Mouse (Mus musculus): Measurements from ENCODE around the gene Il12a. TPM values are rescaled to one million over a fixed set of nuclear protein-coding genes. Genes with fewer than 3 reads are reported as not detected.

The Il12a gene
- polyA plus RNA-seq, 1 experiment from 2014 or later: 2.1 TPM

GRCm38 (mm10) chr3:68692600-68693225 lies 2.3 kb downstream of the Il12a start:
- 17% methylated on average over 11 of the region's 11 CpGs for WGBS (ENCODE audit: insufficient replicate concordance)
- Histone ChIP-seq H3K4me1 (ENCODE audit: control insufficient read depth, low read depth, low read length) (no peaks in the 10 kb centered on the region), H3K9ac (ENCODE audit: low read depth, low read length) (no peak overlapping the region), H3K27ac (ENCODE audit: low read length) (peak overlapping the region; percentile 33; the same call in 1 of the 2 replicates), H3K4me3 (ENCODE audit: low read depth, low read length) (no peak overlapping the region), H3K4me2 (ENCODE audit: low read depth, low read length) (peak overlapping the region; percentile 4; the same call in 1 of the 2 replicates), H3K27me3 (ENCODE audit: control insufficient read depth, insufficient read depth, low read depth, low read length) (no peaks in the 10 kb centered on the region), H3K9me3 (replicated peaks; ENCODE audit: control insufficient read depth, low read length) (no peaks in the 10 kb centered on the region), H3K36me3 (ENCODE audit: control insufficient read depth, insufficient read depth) (no peaks in the 10 kb centered on the region)
- ATAC-seq (ENCODE audit: low read depth): no peak

DNA sequence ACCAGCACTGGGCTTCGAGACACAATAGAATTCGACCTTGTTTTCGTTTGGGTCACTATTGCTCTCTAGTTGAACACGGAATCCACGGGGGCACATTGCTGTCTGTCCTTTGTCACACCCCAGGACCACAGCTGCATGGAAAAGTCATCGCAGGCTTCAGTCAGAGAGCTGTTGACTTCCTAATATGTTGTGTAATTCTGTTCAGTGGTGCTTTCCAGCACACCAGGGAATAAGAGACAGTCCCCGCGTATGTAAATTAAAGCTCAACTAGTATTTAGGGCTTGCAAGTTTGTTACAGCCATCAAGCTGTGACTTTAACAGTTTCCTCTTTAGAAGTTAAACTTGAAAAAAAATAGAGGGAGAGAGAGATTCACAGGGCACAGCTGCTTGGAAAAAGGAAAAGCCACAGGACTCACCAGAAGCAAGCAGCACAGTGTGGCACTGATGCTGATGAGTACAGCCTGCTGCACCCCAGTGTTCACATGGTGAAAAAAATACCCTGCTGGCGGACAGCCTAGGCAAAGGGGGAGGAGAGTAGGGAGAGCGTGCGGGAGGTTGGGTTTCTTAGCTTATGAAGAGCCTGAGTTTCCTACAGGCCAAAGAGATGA lies 3.1 kb downstream of the Il12a start:
- no peak overlapping the region for H3K4me2 ChIP-seq (ENCODE audit: low read depth, low read length)
- H3K27me3 ChIP-seq (ENCODE audit: control insufficient read depth, insufficient read depth, low read depth, low read length): no peaks in the 10 kb centered on the region
- no peak overlapping the region for H3K4me3 ChIP-seq (ENCODE audit: low read depth, low read length)
- H3K9me3 ChIP-seq (replicated peaks; ENCODE audit: control insufficient read depth, low read length): no peaks in the 10 kb centered on the region
- 22% methylated on average over 11 of the region's 11 CpGs for WGBS (ENCODE audit: insufficient replicate concordance)
- H3K27ac ChIP-seq (ENCODE audit: low read length): no peak overlapping the region
- H3K4me1 ChIP-seq (ENCODE audit: control insufficient read depth, low read depth, low read length): no peaks in the 10 kb centered on the region
- H3K36me3 ChIP-seq (ENCODE audit: control insufficient read depth, insufficient read depth): no peaks in the 10 kb centered on the region
- 0 out of 2 replicates have a peak, but pooled peaks have one; percentile 41 for ATAC-seq (ENCODE audit: low read depth)
- no peak overlapping the region for H3K9ac ChIP-seq (ENCODE audit: low read depth, low read length)

GRCm38 (mm10) chr3:68695321-68695720 lies 4.9 kb downstream of the Il12a start:
- H3K4me1 ChIP-seq (ENCODE audit: control insufficient read depth, low read depth, low read length): no peaks in the 10 kb centered on the region
- H3K9ac ChIP-seq (ENCODE audit: low read depth, low read length): no peak overlapping the region
- ATAC-seq (ENCODE audit: low read depth): no peak
- no peak overlapping the region for H3K4me2 ChIP-seq (ENCODE audit: low read depth, low read length)
- H3K27ac ChIP-seq (ENCODE audit: low read length): no peak overlapping the region
- 65% methylated on average over 5 of the region's 5 CpGs for WGBS (ENCODE audit: insufficient replicate concordance)
- H3K4me3 ChIP-seq (ENCODE audit: low read depth, low read length): no peak overlapping the region
- no peaks in the 10 kb centered on the region for H3K27me3 ChIP-seq (ENCODE audit: control insufficient read depth, insufficient read depth, low read depth, low read length)
- H3K9me3 ChIP-seq (replicated peaks; ENCODE audit: control insufficient read depth, low read length): no peaks in the 10 kb centered on the region
- H3K36me3 ChIP-seq (ENCODE audit: control insufficient read depth, insufficient read depth): no peaks in the 10 kb centered on the region

- Histone ChIP-seq H3K4me1 (ENCODE audit: control insufficient read depth, low read depth, low read length) (no peaks in the 10 kb centered on the region), H3K4me2 (ENCODE audit: low read depth, low read length) (no peak overlapping the region), H3K9ac (ENCODE audit: low read depth, low read length) (no peak overlapping the region), H3K27me3 (ENCODE audit: control insufficient read depth, insufficient read depth, low read depth, low read length) (no peaks in the 10 kb centered on the region), H3K4me3 (ENCODE audit: low read depth, low read length) (no peak overlapping the region), H3K9me3 (replicated peaks; ENCODE audit: control insufficient read depth, low read length) (no peaks in the 10 kb centered on the region), H3K36me3 (ENCODE audit: control insufficient read depth, insufficient read depth) (no peaks in the 10 kb centered on the region), H3K27ac (ENCODE audit: low read length) (no peak overlapping the region)
- WGBS (ENCODE audit: insufficient replicate concordance): 62% methylated on average over 3 of the region's 3 CpGs
- no peak for ATAC-seq (ENCODE audit: low read depth)
Measured at GRCm38 (mm10) chr3:68696495-68697200, 6.2 kb downstream of the Il12a start.

GRCm38 (mm10) chr3:68698601-68699000 lies 8.2 kb downstream of the Il12a start:
- WGBS (ENCODE audit: insufficient replicate concordance): 60% methylated on average over 3 of the region's 3 CpGs

GRCm38 (mm10) chr3:68700091-68700490 lies 9.6 kb downstream of the Il12a start:
- WGBS (ENCODE audit: insufficient replicate concordance): 59% methylated on average over 4 of the region's 4 CpGs
- H3K9ac ChIP-seq (ENCODE audit: low read depth, low read length): no peak overlapping the region
- H3K9me3 ChIP-seq (replicated peaks; ENCODE audit: control insufficient read depth, low read length): no peaks in the 10 kb centered on the region
- no peak overlapping the region for H3K4me3 ChIP-seq (ENCODE audit: low read depth, low read length)
- H3K27me3 ChIP-seq (ENCODE audit: control insufficient read depth, insufficient read depth, low read depth, low read length): no peaks in the 10 kb centered on the region
- no peaks in the 10 kb centered on the region for H3K4me1 ChIP-seq (ENCODE audit: control insufficient read depth, low read depth, low read length)
- no peak for ATAC-seq (ENCODE audit: low read depth)
- H3K27ac ChIP-seq (ENCODE audit: low read length): no peak overlapping the region
- H3K36me3 ChIP-seq (ENCODE audit: control insufficient read depth, insufficient read depth): no peaks in the 10 kb centered on the region
- no peak overlapping the region for H3K4me2 ChIP-seq (ENCODE audit: low read depth, low read length)

More at GRCm38 (mm10) chr3:68698601-68699000, 8.2 kb downstream of the Il12a start:
- Histone ChIP-seq H3K36me3 (ENCODE audit: control insufficient read depth, insufficient read depth) (no peaks in the 10 kb centered on the region), H3K4me3 (ENCODE audit: low read depth, low read length) (no peak overlapping the region), H3K4me1 (ENCODE audit: control insufficient read depth, low read depth, low read length) (no peaks in the 10 kb centered on the region), H3K9ac (ENCODE audit: low read depth, low read length) (no peak overlapping the region), H3K9me3 (replicated peaks; ENCODE audit: control insufficient read depth, low read length) (no peaks in the 10 kb centered on the region), H3K27me3 (ENCODE audit: control insufficient read depth, insufficient read depth, low read depth, low read length) (no peaks in the 10 kb centered on the region), H3K4me2 (ENCODE audit: low read depth, low read length) (no peak overlapping the region), H3K27ac (ENCODE audit: low read length) (no peak overlapping the region)
- ATAC-seq (ENCODE audit: low read depth): no peak

DNA sequence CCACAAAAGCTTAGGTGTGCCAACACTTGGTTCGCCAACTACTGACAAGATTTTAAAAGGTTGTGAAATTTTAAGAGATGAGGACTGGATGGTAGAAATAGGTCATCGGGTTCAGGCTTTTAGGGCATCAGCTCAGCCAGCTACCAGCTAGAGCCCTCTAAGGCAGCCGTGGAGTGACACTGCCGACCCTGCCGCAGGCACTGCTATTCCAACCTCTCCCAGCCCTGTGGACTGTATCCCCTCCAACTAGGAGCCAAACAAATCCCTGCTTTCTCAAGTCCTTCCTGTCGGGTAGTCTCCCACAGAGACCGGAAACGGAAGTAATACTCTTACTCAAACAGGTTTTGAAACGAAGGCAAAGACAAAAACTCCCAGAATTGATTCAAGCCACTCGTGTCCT lies 15.9 kb downstream of the Il12a start:
- H3K27me3 ChIP-seq (ENCODE audit: control insufficient read depth, insufficient read depth, low read depth, low read length): no peaks in the 10 kb centered on the region
- no peak overlapping the region for H3K4me3 ChIP-seq (ENCODE audit: low read depth, low read length)
- 56% methylated on average over 10 of the region's 10 CpGs for WGBS (ENCODE audit: insufficient replicate concordance)
- no peaks in the 10 kb centered on the region for H3K36me3 ChIP-seq (ENCODE audit: control insufficient read depth, insufficient read depth)
- H3K4me2 ChIP-seq (ENCODE audit: low read depth, low read length): no peak overlapping the region
- no peak for ATAC-seq (ENCODE audit: low read depth)
- no peaks in the 10 kb centered on the region; the same call in 1 of the 2 replicates for H3K4me1 ChIP-seq (ENCODE audit: control insufficient read depth, low read depth, low read length)
- no peak overlapping the region for H3K27ac ChIP-seq (ENCODE audit: low read length)
- no peak overlapping the region for H3K9ac ChIP-seq (ENCODE audit: low read depth, low read length)
- no peaks in the 10 kb centered on the region for H3K9me3 ChIP-seq (replicated peaks; ENCODE audit: control insufficient read depth, low read length)

- H3K9ac ChIP-seq (ENCODE audit: low read depth, low read length): no peak overlapping the region
- no peaks in the 10 kb centered on the region for H3K36me3 ChIP-seq (ENCODE audit: control insufficient read depth, insufficient read depth)
- ATAC-seq (ENCODE audit: low read depth): no peak
- H3K27me3 ChIP-seq (ENCODE audit: control insufficient read depth, insufficient read depth, low read depth, low read length): no peaks in the 10 kb centered on the region
- no peaks in the 10 kb centered on the region; the same call in none of the 2 replicates for H3K4me1 ChIP-seq (ENCODE audit: control insufficient read depth, low read depth, low read length)
- WGBS (ENCODE audit: insufficient replicate concordance): 28% methylated on average over 8 of the region's 8 CpGs
- H3K4me3 ChIP-seq (ENCODE audit: low read depth, low read length): no peak overlapping the region
- H3K4me2 ChIP-seq (ENCODE audit: low read depth, low read length): no peak overlapping the region
- H3K27ac ChIP-seq (ENCODE audit: low read length): no peak overlapping the region
- no peaks in the 10 kb centered on the region for H3K9me3 ChIP-seq (replicated peaks; ENCODE audit: control insufficient read depth, low read length)
Measured at GRCm38 (mm10) chr3:68708230-68708629, 17.8 kb downstream of the Il12a start.

All from liver, embryonic 16.5 days (tissue).